Mouse (Mus musculus) embryonic facial prominence, embryonic 12.5 days (tissue): ENCODE measurements around the gene Zbtb20. TPM values are rescaled to one million over a fixed set of nuclear protein-coding genes. Genes with fewer than 3 reads are reported as not detected.

Experiments used
- ATAC-seq: fragments of 200-750 bp; cut with Nextera tagmentation; 2 replicates; pipeline ENCODE4 v1.8.0; 2017; ENCODE audit not compliant: insufficient number of reproducible peaks, insufficient read depth, low FRiP score, low TSS enrichment
- H3K27ac ChIP-seq: fragments of 300-500 bp; sonication (generic); 2 replicates; pipeline ENCODE4 v1.5.1; 2016; ENCODE audit warnings: mild to moderate bottlenecking
- H3K27me3 ChIP-seq: fragments of 300-500 bp; sonication (generic); 2 replicates; pipeline ENCODE4 v1.6.1; 2016; ENCODE audit warnings: mild to moderate bottlenecking, moderate library complexity
- H3K36me3 ChIP-seq: fragments of 300-500 bp; sonication (generic); 2 replicates; pipeline ENCODE4 v1.6.1; 2016; ENCODE audit warnings: mild to moderate bottlenecking
- H3K4me1 ChIP-seq: fragments of 300-500 bp; sonication (generic); 2 replicates; pipeline ENCODE4 v1.6.1; 2016
- H3K4me2 ChIP-seq: fragments of 300-500 bp; sonication (generic); replicated peaks from 2 replicates; pipeline ENCODE4 v1.6.1; 2016; ENCODE audit warnings: mild to moderate bottlenecking, moderate library complexity
- H3K4me3 ChIP-seq: fragments of 300-500 bp; sonication (generic); 2 replicates; pipeline ENCODE4 v1.5.1; 2016; ENCODE audit warnings: mild to moderate bottlenecking
- H3K9ac ChIP-seq: fragments of 300-500 bp; sonication (generic); 2 replicates; pipeline ENCODE4 v1.6.1; 2016; ENCODE audit warnings: mild to moderate bottlenecking, moderate library complexity
- H3K9me3 ChIP-seq: fragments of 300-500 bp; sonication (generic); 2 replicates; pipeline ENCODE4 v1.6.1; 2016; ENCODE audit warnings: mild to moderate bottlenecking, moderate library complexity
- WGBS: fragments of 180-500 bp; shearing (Covaris S2); methylation state at CpG from one replicate; pipeline ENCODE4 v1.1.7; 2016; 5-methylcytosine and 5-hydroxymethylcytosine counted together
- polyA plus RNA-seq: library from polyadenylated mRNA; unstranded; fragments of >200 nt; fragmentation: Nextera tagmentation; extraction: Ambion mirVana; gene quantifications from 2 replicates; pipeline ENCODE4 v1.2.1, GENCODE M21; 2016

Zbtb20 gene
- polyA plus RNA-seq, 1 experiment from 2014 or later: 25.8 TPM

DNA sequence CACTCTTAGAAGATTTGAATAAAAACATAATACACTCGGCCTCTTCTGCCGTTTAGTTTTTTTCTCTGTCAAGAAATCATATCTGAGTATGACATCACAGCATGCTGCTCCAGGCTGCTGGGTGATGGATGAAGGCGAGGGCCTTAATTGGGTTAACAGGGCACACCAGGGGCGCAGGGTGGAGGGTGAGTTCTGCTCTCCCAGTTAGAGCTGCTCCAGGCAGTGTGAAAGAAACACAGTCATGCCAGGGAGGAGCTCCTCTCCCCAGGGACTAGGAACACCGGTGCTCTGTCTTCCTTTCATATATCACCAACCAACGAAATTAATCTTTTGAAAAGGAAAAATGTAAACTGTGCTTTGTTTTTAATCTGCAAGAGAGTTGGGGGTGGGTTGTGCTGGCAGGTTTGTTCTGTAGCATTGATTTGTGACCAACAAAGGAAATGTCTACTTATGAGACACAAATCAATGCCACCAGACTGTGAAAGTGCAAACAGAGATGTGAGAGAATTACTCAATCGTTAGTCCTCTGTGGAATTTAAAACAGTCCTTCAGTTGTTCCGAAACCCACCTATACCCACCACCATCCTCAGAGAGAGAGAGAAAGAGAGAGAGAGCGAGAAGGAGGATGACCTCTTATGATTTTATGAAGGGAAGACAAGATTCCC, 673.9 kb downstream of the Zbtb20 start:
- Histone ChIP-seq H3K9me3 (no peaks in the 10 kb centered on the region), H3K27me3 (no peaks in the 10 kb centered on the region), H3K36me3 (no peaks in the 10 kb centered on the region), H3K4me3 (no peak overlapping the region), H3K4me1 (peaks cover 29% of the 10 kb centered on the region), H3K9ac (no peak overlapping the region), H3K27ac (no peak overlapping the region; the same call in 1 of the 2 replicates), H3K4me2 (no peak overlapping the region)
- no peak for ATAC-seq
- 41% methylated on average over 9 of the region's 9 CpGs for WGBS

DNA sequence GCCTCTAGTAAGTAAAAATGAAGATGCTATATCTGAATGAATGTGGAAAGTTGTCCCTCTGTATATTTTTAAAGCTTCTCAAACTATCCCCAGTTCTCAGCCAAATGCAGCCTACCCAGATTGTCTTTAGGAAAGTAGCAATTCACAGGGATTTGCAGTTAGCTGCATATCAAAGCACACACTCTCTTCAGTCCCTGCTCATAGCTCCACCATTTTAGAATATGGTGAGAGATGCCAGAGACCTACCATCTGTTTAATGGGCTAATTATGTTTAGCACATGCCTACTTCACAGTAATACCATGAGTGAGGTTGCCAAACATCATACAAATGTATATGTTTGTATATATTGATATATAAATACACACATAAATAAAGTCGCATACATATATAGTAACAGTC, 676.8 kb downstream of the Zbtb20 start:
- Histone ChIP-seq H3K4me2 (no peak overlapping the region), H3K9me3 (no peaks in the 10 kb centered on the region), H3K9ac (no peak overlapping the region), H3K27ac (no peak overlapping the region), H3K4me1 (peaks cover 24% of the 10 kb centered on the region), H3K4me3 (no peak overlapping the region), H3K27me3 (no peaks in the 10 kb centered on the region), H3K36me3 (no peaks in the 10 kb centered on the region)
- no peak for ATAC-seq
- 94% methylated on average over 1 of the region's 1 CpGs for WGBS

DNA sequence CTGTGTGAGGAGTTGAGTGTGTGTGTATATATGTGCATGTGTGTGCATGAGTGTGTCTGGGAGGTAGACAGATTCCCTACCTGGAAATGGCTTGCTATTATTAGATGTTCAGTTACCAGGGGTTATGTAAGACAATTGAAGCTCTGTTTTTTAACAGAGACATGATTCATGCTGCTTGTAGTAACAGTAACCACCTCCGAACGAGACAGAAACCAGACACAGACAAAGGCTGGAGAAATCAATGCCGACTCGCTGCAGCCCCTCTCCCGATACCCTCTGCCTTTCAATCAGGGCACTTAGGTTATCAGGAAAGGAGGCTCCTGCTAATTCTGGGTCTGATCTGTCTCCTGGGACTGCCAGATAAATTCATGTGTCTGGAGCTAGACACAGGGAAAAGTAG, 681.7 kb downstream of the Zbtb20 start:
- no peak overlapping the region for H3K4me2 ChIP-seq
- no peak overlapping the region for H3K9ac ChIP-seq
- H3K27me3 ChIP-seq: no peaks in the 10 kb centered on the region
- H3K4me1 ChIP-seq: no peaks in the 10 kb centered on the region
- no peak overlapping the region for H3K27ac ChIP-seq
- H3K36me3 ChIP-seq: no peaks in the 10 kb centered on the region
- no peak for ATAC-seq
- H3K4me3 ChIP-seq: no peak overlapping the region
- no peaks in the 10 kb centered on the region for H3K9me3 ChIP-seq
- WGBS: 36% methylated on average over 5 of the region's 5 CpGs

DNA sequence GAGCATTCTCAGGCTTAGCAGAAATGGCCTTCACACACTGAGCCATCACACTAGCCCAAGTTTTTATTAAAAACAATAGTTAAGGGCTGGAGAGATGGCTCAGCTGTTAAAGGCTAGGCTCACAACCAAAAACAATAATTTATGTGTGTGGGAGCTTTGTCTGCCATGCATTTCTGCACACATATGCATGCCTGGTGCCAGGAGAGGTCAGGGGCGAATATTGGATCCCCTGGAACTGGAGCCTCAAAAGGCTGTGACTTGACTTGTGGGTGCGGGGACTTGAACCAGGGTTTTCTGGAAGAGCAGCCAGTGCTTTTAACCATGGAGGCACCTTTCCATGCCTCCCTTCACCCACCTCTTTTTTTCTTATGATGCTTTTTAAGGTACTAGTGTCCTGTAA, 685.6 kb downstream of the Zbtb20 start:
- no peaks in the 10 kb centered on the region for H3K36me3 ChIP-seq
- no peaks in the 10 kb centered on the region for H3K4me1 ChIP-seq
- 88% methylated on average over 2 of the region's 2 CpGs for WGBS
- no peak overlapping the region for H3K9ac ChIP-seq
- H3K27ac ChIP-seq: no peak overlapping the region
- no peaks in the 10 kb centered on the region for H3K9me3 ChIP-seq
- no peak overlapping the region for H3K4me2 ChIP-seq
- no peaks in the 10 kb centered on the region for H3K27me3 ChIP-seq
- ATAC-seq: no peak
- H3K4me3 ChIP-seq: no peak overlapping the region

DNA sequence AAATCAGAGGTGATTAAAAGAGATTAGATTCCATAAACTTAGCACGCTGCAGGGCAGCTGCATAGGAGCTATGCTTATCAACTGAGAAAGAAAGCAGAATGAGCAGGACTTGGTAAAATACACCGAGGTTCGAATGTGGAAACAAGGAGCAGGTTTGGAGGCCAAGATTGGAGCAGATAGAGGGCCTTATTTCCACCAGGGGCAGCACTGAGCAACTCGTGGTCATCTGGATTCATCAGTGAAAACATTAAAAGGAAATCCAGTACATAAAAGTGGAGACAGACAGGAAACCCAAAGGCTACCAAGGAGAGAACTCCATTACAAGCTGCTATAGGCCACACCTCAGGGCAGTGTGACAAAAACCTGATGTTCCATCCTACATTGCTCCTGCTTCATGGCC, 686.3 kb downstream of the Zbtb20 start:
- Histone ChIP-seq H3K4me1 (no peaks in the 10 kb centered on the region), H3K4me3 (no peak overlapping the region), H3K36me3 (no peaks in the 10 kb centered on the region), H3K4me2 (no peak overlapping the region), H3K9ac (no peak overlapping the region), H3K9me3 (no peaks in the 10 kb centered on the region), H3K27ac (no peak overlapping the region), H3K27me3 (no peaks in the 10 kb centered on the region)
- no peak for ATAC-seq
- 81% methylated on average over 4 of the region's 4 CpGs for WGBS

DNA sequence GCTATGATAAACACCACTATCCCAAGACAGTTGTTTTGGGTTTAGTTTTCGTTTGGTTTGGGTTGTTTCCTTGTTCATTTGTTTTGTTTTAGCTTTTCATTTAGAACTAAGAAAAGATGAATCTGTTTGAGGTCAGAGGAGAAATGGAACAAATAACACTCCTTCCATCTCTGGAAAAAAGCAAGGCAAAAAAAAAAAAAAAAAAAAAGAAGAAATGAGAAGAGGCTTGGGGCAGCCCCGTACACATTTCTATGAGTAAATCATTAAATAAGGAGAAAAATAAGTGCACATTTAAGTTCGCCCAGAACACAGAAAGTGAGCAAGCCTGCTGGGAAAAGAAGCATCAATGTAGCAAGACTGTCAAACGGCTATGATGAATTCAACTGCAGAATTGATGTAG, 690.2 kb downstream of the Zbtb20 start:
- WGBS: 77% methylated on average over 4 of the region's 4 CpGs

DNA sequence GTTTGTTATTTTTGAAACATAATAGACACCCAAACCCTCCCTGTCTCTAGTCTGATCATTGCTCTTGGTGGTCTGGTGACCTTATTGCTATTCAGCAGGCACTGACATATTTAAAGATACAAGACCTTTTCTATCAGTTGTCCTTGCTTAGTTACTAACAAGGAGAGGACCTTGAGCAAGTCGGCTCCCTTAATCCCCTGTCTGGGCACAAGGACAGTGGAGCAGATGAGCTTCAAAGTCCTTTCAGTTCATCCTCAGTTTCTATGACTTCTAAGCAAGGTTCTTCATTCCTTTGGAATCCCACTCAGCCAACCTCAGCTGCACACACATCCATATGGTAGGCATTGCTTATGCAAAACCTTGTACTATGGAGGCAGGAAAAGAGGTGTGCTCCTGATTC, 690.8 kb downstream of the Zbtb20 start:
- WGBS: 83% methylated on average over 1 of the region's 1 CpGs
- ATAC-seq: no peak
- Histone ChIP-seq H3K36me3 (no peaks in the 10 kb centered on the region), H3K27me3 (no peaks in the 10 kb centered on the region), H3K9ac (no peak overlapping the region), H3K4me3 (no peak overlapping the region), H3K27ac (no peak overlapping the region), H3K4me1 (no peaks in the 10 kb centered on the region), H3K4me2 (no peak overlapping the region), H3K9me3 (no peaks in the 10 kb centered on the region)

More for the DNA sequence above, 690.2 kb downstream of the Zbtb20 start:
- Histone ChIP-seq H3K4me1 (no peaks in the 10 kb centered on the region), H3K4me3 (no peak overlapping the region), H3K36me3 (no peaks in the 10 kb centered on the region), H3K9me3 (no peaks in the 10 kb centered on the region), H3K27me3 (no peaks in the 10 kb centered on the region), H3K9ac (no peak overlapping the region), H3K27ac (no peak overlapping the region), H3K4me2 (no peak overlapping the region)
- no peak for ATAC-seq

DNA sequence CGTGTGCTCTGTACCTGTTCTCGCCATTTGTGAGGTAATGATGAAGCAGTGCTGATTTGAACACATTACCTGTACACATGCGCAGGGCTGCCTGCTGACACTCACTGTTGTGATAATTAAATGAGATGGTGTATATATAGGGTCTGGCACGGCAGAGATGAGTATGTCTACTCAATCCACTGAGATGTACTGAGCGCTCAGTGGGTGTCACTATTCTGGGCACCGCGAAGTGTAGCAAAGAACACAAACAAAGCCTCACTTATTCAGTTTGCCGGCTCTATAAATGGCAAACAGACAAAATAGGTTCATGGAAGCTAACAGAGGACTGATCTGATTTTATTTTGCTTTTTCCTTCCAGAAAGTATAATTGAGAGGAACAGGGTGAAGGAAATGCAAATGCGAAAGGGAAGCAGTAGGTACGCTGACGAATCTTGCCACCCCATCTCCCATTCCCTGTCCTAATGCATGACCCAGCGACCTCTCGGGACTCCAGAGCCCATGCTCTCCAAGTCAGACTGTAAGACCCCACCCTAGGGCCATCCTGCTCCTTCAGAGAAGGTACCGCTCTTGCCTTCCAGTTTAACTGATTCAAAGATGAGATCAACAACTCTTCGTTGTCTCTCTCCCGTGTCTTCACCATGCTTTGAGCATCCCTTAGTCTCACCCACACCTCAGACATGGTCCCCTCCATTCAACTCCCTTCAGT, 695.8 kb downstream of the Zbtb20 start:
- ATAC-seq: no peak
- H3K27ac ChIP-seq: no peak overlapping the region
- 87% methylated on average over 16 of the region's 16 CpGs for WGBS

DNA sequence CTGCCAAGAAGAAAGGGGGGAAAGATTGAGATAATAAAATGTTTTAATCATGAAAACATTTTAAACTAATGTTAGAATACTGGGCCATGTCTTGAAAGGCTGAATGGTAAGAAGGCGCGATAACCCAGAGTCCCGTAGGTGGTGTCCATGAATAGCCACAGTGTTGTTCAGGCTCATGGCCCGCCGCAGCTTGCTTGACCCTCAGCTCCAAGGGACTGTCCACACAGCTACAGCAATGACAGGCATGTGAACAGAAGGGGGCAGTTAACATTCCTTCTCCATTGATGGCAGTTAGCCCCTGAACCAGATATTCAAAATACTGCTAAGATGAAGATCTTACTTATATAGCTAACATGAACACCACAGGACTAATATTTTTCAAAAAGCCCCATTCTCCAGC, 696.5 kb downstream of the Zbtb20 start:
- Histone ChIP-seq H3K36me3 (no peaks in the 10 kb centered on the region), H3K27ac (no peak overlapping the region), H3K4me1 (peaks cover 25% of the 10 kb centered on the region), H3K27me3 (no peaks in the 10 kb centered on the region), H3K9me3 (no peaks in the 10 kb centered on the region), H3K9ac (no peak overlapping the region), H3K4me3 (no peak overlapping the region), H3K4me2 (no peak overlapping the region)
- ATAC-seq: no peak
- WGBS: 77% methylated on average over 5 of the region's 5 CpGs

More for the DNA sequence above, 695.8 kb downstream of the Zbtb20 start:
- no peak overlapping the region for H3K4me2 ChIP-seq
- no peaks in the 10 kb centered on the region for H3K27me3 ChIP-seq
- peaks cover 25% of the 10 kb centered on the region for H3K4me1 ChIP-seq
- no peaks in the 10 kb centered on the region for H3K9me3 ChIP-seq
- no peak overlapping the region for H3K9ac ChIP-seq
- no peaks in the 10 kb centered on the region for H3K36me3 ChIP-seq
- H3K4me3 ChIP-seq: no peak overlapping the region

DNA sequence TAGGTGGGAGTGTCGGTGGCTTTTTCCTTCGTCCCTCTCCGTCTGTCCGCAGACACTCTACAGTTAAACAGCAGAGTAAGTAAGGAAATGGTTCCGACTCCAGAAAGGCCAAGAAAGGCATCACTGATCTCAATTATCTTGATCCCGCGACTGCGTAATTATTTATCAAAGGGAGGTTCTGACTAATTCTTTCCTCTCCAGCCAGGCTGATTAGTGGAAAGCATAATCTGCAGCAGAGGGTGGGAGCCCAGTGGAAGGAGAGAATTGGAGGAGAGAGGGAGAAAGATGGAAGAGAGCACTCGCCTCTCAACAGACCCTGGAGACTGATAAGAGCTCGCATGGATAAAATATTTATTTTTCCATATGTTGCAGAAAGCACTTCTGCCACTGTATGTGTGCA, 697.1 kb downstream of the Zbtb20 start:
- H3K27ac ChIP-seq: peak overlapping the region; percentile 71
- no peak overlapping the region for H3K4me3 ChIP-seq
- 53% methylated on average over 10 of the region's 10 CpGs for WGBS
- no peak for ATAC-seq
- H3K9ac ChIP-seq: no peak overlapping the region
- H3K4me2 ChIP-seq: no peak overlapping the region
- no peaks in the 10 kb centered on the region for H3K27me3 ChIP-seq
- no peaks in the 10 kb centered on the region for H3K9me3 ChIP-seq
- H3K36me3 ChIP-seq: no peaks in the 10 kb centered on the region
- H3K4me1 ChIP-seq: peaks cover 25% of the 10 kb centered on the region

DNA sequence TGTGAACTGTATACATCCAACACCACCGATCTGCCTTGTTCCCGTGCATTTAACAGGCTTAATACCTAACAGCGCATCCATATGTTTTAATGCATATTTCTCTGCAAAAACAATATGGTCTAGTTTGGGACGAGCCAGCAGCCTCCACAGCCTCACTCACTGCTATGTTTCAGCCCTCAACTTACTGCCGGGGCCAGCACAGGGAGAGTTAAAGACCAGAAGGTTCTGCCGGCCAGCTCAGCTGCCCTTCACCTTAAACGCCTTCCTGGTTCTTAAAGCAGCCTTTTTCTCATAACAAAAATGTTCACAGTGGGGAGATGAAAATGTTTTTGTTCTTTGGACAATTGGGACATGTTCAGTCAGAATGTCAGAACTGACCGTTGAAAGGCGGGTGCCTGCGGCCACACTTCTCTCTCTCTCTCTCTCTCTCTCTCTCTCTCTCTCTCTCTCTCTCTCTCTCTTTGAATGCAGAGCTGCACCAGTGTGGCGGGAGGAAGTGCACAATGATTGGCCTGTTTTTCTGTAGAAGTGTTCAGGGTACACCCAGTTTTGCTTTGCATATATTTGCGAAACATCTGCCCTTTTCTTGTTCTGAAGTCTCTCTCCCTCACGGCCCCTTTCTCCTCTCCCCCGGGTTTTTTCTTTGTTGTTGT, 697.6 kb downstream of the Zbtb20 start:
- ATAC-seq: no peak
- WGBS: 50% methylated on average over 14 of the region's 14 CpGs
- no peak overlapping the region for H3K9ac ChIP-seq

More for the DNA sequence above, 697.6 kb downstream of the Zbtb20 start:
- H3K27ac ChIP-seq: peak overlapping the region; percentile 71
- H3K4me2 ChIP-seq: no peak overlapping the region
- no peak overlapping the region for H3K4me3 ChIP-seq
- H3K4me1 ChIP-seq: peaks cover 25% of the 10 kb centered on the region
- H3K9me3 ChIP-seq: no peaks in the 10 kb centered on the region
- no peaks in the 10 kb centered on the region for H3K27me3 ChIP-seq
- no peaks in the 10 kb centered on the region for H3K36me3 ChIP-seq
